Mouse (Mus musculus): ENCODE results near the gene Stk4. TPM values are rescaled to one million over a fixed set of nuclear protein-coding genes. Genes with fewer than 3 reads are reported as not detected.
A peak's percentile ranks its signal among the peaks of the same experiment; 100 is the strongest.

Stk4 gene
- total RNA-seq, 2 experiments from 2014 or later, result 27.9 to 30.1 TPM

DNA sequence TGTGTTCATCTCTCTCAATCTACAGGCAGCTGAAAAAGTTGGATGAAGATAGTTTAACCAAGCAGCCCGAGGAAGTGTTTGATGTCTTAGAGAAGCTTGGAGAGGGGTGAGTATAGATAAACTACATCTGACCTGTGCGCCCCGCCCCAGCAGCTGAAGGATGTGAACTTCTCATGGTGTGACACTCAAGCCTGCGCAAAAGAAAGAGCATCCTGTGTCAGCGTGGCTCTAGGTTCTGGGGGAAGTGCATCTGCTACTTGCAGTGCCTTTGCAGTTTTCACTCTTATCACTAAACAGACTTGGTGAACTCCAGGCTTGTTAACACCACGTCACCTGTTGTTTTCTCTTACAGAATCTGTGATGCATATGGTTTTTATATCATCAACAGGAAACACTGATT lies 9.4 kb downstream of the Stk4 start:
- no peak for DNase-seq

GRCm38 (mm10) chr2:164081577-164081976 lies 11.5 kb downstream of the Stk4 start:
- no peak for DNase-seq

DNA sequence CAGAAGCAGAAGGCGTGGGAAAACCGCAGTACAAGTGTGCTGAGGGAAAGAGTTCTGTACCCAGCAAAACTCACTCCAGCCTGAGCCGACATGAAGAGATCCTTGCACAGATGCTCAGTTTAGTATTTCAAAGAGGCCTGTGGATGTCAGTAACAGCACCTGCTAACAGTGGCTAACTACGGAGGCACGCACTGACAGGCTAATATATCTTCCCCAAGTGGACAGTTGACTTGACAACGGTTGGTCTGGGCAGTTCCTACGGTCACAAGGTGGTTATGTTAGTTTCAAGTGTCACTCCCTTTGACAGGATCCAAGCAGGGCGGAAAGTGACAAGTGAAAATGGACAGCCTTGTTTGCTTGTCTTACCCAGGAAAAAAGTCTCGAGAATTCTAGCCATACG lies 12.1 kb downstream of the Stk4 start:
- DNase-seq, result no peak

- no peak for DNase-seq
These were observed 13.7 kb downstream of the Stk4 start for GRCm38 (mm10) chr2:164083609-164084341.

DNA sequence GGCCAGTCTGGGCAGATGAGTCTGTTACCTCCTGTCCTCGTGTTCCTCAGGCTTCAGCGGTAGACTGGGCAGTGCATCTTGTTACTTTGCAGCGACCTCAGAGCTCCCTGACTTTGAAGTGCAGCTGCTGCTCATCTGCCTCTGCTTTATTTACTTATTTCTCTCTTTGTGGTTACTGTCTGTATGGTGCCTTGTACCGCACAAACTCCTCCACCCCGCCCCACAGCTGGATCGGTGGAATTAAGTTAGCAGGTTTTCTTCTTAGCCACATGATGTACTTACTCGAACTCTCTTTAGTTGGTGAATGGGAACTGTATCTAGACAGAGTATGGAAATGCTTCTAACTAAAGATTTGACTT lies 14.2 kb downstream of the Stk4 start:
- DNase-seq, result no peak

- no peak for DNase-seq
These were observed 17.4 kb downstream of the Stk4 start for GRCm38 (mm10) chr2:164087416-164088017.

DNA sequence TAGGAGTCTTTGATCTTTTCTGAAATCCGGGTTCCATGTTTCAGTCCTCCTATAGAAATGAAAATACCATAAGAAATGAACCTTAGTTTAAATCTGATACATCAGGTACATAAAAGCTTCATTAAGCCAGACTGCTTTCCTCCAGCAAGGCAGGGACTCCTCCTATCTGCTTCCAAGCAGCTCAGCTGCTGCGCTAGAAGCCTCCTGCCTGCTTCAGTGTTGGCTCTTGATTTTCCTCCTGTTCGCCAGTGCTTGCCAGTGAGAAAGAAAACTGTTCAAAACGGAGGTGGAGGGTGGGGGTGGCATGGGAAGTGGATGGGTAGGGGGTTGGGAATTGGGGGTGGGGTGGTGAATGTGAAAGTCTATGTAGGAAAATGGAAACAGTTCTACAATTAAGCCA lies 19.4 kb downstream of the Stk4 start:
- no peak for DNase-seq

- DNase-seq, result no peak
These were observed 24.0 kb downstream of the Stk4 start for GRCm38 (mm10) chr2:164094152-164094551.

DNA sequence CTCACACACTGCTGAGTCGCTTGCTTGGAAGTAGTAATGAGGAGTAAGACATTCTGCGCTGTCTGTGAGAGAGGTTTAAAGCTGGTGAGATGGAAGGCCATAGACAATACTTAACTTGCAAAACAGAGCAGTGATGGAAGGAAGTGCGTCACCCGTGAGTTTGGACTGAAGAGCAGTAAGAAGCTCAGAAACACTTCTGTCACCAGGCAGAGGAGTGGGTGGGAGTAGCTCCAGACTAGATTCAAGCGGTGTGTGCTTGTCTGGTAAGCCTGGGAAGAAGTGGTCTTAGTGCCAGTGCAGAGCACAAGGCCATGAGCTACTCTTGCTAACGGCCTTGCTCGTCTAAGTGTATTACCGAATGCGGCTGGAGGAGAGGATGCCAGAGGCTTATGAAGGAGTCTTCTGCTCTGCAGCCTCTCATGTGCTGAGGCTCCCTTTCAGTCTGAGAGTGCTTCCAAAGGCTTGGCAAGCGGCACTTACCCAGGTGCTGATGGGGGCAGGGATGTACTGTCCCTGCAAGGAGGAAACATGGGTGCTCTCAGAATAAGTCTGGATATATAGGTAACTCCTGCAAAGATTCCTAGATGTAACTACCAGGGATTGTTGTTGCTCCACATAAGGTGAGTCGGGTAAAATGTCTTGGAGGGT lies 28.6 kb downstream of the Stk4 start:
- DNase-seq, result no peak

DNA sequence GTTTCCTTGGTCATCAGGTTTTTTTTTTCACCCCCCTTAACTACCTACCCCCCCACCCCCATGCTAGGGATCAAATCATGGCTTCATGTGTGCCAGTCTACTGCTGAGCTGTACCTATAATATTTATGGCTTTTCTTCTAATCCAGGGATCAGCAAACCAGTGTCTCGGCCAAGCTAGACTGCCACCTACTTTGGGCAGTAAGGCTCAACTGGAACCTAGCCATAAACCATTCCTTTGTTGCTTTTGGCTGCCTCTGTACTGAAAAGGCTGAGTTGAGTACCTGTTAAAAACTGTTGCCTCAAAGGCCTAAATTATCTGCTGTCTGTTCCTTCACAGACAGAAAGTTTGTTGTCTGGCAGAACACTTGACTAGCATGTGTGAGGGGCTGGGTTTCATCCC lies 31.8 kb downstream of the Stk4 start:
- no peak for DNase-seq

- no peak for DNase-seq
These were observed 32.2 kb downstream of the Stk4 start for GRCm38 (mm10) chr2:164102366-164102765.

- DNase-seq, result peak; percentile 68
These were observed 33.4 kb downstream of the Stk4 start for GRCm38 (mm10) chr2:164103501-164103900.

GRCm38 (mm10) chr2:164106287-164107035 lies 36.3 kb downstream of the Stk4 start:
- DNase-seq, result no peak

DNA sequence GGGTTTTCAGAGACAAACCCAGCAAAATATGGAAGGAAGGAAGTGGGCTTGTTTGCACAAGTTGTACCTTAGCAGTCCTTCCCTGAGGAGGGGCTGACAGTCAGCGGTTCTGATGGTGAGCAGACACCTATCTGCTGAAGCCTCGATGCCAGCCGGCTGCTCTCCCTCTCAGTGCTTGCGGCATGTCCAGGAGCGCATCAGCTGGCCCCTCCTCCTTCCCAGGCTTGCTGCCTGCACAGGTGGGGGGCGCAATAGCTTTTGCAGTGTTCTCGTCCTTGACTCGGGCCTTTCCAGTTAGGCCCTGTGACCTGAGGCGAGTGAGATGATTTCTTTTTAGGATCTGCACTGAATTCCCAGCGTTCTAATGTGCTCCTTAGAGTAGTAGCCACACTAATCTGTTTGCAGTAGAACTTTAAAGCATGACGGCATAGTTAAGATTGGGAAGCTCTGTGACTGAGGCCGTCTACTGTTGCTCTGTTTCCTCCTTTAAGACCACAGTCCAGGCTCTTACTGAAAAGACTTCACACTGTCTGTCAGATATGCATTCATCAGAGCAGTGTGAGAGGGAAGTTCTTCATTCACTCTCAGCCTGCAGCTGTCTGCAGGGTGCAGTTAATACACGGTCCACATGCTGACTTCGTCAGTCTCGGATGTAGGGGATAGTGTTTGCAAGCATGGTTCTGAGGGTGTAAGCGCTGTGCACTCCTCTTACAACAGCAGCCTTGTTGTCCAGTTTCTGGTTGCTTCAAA lies 37.2 kb downstream of the Stk4 start:
- DNase-seq, result no peak

DNA sequence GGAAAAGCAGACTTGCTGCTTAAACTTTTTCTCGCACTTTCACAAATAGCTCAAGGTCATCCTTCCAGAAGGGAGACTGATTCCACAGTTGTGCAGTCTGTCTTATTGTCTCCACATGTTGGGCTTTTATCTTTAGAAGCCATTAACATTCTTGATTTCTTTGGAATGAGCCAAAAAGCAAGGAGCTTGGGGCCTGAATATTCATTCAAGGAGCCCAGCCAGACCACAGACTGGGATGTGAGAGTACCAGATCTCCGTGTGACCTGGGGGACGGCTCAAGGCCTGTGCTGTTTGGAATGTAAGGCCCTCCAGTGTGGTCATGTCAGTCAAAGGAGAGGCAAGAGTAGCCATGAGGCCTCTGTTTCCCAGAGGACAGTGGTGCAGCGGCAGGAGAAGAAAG lies 38.4 kb downstream of the Stk4 start:
- DNase-seq, result no peak

DNA sequence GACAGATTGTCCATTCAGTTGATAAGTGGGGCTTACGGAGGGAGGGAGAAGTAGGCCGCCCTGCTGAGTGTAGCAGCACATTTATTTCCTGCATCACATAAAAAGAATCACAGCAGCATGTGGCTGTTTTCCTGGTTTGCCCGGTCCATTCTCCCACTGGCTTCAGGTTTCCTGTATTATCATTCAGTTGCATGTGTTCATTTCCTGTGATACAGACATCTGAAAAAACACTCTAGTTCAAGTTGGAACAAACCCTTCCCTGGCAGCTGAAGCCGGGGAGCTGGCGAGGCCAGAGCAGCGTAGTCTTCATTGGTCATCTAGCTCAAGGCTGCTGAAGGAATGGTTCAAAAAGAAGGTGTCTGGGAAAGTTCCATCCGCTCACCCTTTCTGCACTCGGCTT lies 41.4 kb downstream of the Stk4 start:
- DNase-seq, result no peak

DNA sequence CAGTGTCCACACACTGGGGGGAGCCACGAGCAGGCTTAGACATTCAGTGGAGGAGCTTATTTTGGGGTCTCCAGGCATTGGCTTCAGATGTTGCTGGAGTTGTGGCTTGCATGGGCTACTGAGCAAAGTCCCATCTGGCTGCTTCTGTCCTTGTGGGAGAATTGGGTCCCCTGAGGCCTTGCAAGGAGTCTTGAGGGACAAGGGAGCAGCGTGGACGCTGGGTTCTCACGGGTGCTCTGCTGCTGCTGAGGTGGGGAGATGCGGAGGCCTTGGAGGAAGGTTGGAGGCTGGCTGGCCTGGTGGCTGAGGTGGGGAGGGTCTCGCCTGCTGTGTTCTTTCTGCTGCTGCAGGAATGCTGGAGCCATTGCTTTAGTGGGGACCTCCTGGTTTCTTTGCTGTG lies 43.9 kb downstream of the Stk4 start:
- DNase-seq, result no peak

DNA sequence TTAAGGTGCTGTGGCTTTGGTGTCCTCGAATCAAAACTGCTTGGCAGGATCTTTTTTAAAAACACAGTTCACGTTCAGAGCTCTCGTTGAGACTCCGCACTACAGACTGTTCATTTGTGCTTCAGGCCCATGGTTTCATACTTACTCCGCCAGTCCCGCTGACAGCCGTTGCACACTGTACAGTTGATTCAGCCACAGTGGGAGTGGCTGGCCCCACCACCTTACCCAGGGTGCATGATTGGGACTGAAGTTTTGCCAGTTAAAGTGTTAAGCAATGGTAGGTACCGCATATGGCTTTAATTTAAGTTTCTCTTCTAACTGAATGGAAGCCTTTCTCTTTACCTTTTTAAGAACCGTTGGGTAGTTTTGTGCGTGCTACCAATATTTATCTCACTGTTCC lies 45.4 kb downstream of the Stk4 start:
- DNase-seq, result no peak

DNA sequence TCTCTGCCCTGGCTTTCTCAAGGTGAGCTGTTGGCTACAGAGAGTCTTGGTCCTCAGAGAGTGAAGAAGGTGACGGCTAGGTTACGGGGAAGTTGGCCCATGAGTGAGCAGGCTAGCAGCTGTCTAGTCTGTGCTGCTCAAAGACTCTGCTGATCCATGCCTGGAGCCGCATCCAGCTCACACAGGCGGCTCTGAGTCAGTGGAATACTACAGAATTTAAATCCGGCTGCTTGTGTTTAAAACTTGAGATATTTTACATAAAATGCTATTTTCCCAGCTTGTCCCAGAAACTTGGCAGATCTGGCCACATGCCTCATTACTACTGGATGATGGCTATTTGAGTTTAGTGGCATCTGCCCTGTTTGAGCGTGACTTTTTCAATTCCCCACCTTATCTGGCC lies 49.4 kb downstream of the Stk4 start:
- no peak for DNase-seq

DNA sequence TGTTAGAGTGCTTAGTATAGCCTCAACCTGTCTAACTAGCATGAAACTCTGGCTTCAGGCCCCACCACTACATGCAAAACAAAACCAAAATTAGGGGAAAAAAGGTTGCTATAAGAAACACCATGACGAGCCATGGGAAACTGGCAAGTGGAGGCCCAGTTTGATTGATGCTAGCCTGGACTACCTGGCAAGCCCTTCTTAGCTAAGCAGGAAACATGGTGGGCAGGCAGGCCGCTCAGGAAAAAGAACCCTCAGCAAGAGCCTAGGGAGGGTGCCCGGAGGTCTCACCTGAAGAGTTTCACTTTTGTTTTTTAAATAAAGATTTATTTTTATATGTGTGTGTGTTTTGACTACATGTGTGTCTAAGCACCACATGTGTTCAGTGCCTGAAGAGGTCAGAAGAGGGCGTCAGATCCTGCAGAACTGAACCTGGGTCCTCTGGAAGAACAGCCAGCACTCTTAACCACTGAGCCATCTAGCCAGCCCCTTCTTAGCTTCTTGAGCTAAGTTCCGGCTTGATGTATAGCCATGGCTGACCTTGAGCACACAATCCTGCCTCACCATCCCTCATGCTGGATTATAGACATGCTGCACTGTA lies 53.1 kb downstream of the Stk4 start:
- no peak for DNase-seq

DNA sequence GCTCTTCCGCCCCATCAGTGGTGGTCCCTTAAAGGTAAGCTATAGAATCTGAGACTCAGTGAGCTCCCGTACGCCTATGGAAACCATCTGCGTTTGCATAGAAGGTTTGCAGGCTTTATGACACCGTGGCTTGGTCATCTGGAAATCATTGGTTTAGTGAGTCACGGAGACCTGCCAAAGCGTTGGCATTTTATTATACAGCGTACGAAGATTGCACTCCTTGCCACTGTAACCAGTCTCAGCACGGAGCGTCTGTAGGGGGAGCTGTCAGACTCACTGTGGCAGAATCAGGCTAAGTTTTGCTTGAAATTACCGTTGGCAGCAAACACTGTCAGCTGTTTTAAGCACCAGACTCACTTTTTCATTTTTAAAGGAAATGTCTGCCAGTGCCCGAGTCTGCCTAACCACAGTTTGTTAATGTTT lies 56.4 kb downstream of the Stk4 start:
- peak; percentile 31 for DNase-seq

- no peak for DNase-seq
These were observed 57.2 kb downstream of the Stk4 start for GRCm38 (mm10) chr2:164127297-164127696.
